Mouse (Mus musculus) cerebellum, adult (tissue): ENCODE data around the gene Spdye4a.
"Not testable (repeated sequence)": the region's sequence is repeated elsewhere in the genome, so short reads cannot be mapped to it uniquely, and the experiment has no call there.

Source experiments
- ATAC-seq: cut with Nextera tagmentation; 2 replicates; pipeline ENCODE4 v1.9.2; 2017; ENCODE audit warnings: mild to moderate bottlenecking, moderate library complexity, mixed read lengths; ENCODE audit not compliant: insufficient number of reproducible peaks, low FRiP score, low TSS enrichment

Gene Spdye4a

DNA sequence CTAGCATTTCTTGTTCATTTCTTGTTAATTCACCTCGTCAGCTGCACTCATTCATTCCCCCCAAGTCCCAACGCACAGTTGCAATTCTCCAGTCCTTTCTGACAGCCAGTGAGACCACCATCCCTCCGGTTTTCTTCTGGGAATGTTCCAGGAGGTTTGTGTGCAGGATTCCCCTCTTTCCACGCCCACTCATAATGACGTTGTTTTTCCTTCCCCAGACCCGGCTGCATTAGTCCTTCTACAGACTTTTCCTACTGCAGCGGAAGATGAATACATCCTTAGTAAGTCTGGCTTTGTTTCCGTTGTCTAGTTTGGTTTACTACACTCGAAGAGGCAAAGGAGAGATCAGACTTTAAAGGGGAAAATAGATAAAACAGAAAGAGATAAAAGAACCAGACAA, 9.3 kb upstream of the Spdye4a start:
- no peak for ATAC-seq

GRCm38 (mm10) chr5:143235028-143235693, 8.5 kb upstream of the Spdye4a start, which contains the start of gene Zfp12:
Gene Zfp12, plus strand, starts transcription at chr5:143235163.
- peak; percentile 97 for ATAC-seq

GRCm38 (mm10) chr5:143222287-143222686, 4.4 kb downstream of the Spdye4a start:
- ATAC-seq, result no peak

- no peak for ATAC-seq
Observed at GRCm38 (mm10) chr5:143220996-143221395, 5.7 kb downstream of the Spdye4a start.

- ATAC-seq, result no peak
Observed at GRCm38 (mm10) chr5:143213832-143214231, 12.9 kb downstream of the Spdye4a start.

DNA sequence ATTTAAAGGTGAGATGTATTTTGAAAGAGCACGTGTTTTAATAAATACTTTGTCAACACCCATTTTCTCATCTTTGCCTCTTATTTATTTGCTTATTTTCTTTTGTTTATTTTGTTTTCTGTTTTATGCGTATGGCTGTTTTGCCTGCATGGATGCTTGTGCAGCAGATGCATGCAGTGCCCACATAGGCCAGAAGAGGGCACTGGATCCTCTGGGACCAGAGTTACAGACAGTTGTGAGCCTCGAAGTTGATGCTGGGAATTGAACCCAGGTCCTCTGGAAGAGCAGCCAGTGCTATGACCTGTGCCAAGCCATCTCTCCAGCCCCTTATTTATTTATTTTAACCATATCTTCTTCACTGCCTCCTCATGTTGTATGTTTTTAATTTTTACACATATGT, 21.7 kb downstream of the Spdye4a start:
- ATAC-seq, result no peak

DNA sequence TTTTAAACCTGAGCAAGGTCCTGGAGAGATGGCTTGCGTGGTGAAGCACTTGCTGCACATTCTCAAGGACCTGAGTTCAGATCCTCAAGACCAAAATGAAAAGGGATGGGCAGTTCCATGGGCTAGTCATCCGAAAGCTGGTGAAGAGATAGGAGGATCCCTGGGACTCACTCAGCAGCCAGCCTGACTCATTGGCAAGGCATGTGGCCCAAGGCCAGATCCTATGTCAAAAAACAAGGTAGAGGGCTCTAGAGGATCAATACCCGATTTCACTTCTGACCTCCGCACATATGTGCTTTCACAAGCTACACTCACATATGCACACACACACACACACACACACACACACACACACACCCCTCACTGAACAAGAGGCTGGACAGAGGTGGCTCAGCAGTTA, 30.2 kb downstream of the Spdye4a start:
- ATAC-seq, result no peak

DNA sequence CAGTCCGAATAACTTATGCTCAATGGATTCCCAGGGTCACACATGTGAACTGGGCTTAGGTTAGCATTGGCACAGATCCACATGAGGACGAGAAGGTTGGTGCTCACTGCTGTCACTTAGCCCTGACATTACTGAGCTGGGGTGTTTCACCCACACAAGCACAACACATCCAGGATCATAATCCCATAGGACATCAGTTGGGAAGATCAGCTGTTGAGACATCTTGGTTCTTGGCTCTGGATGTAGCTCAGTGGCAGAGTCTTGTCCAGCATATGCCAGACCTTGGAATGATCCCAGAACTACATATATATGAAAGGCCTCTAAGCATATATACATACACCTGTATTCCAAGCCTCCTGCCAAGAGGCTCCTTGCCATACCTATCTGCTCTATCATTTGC, 31.5 kb downstream of the Spdye4a start:
- ATAC-seq, result no peak

- not testable (repeated sequence) for ATAC-seq
Observed at GRCm38 (mm10) chr5:143194747-143195146, 31.9 kb downstream of the Spdye4a start.

DNA sequence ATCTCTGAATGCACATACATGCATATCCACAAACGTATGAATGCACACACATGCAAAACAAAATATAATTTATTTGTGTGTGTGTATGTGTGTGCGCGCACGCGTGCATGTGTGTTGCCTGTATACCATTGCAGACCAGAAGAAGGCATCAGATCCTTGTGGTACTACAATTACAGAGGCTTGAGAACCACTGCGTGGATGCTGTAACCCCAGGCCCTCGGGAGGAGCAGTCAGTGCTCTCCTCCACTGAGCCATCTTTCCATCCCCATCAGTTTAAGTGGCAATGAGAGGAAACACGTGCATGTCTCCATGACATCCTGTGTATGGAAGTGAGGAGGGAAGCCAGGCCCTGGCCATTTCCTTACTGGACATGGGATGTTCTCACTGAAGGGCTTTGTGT, 33.9 kb downstream of the Spdye4a start:
- no peak for ATAC-seq

GRCm38 (mm10) chr5:143188014-143188413, 38.7 kb downstream of the Spdye4a start:
- not testable (repeated sequence) for ATAC-seq

GRCm38 (mm10) chr5:143180255-143181076, 46.2 kb downstream of the Spdye4a start, which contains the start of the genes Rbak and Spdye4b:
Gene Rbak, minus strand, starts transcription at chr5:143180775.
Gene Spdye4b, plus strand, starts transcription at chr5:143181017.
- ATAC-seq, result peak; percentile 99

GRCm38 (mm10) chr5:143179179-143179578, 47.5 kb downstream of the Spdye4a start:
- no peak for ATAC-seq

GRCm38 (mm10) chr5:143177541-143178200, 49.0 kb downstream of the Spdye4a start:
- no peak for ATAC-seq

GRCm38 (mm10) chr5:143175970-143176369, 50.7 kb downstream of the Spdye4a start:
- ATAC-seq, result no peak
